Mouse (Mus musculus) liver, embryonic 16.5 days (tissue): ENCODE measurements around the gene Olfr1425. TPM values are rescaled to one million over a fixed set of nuclear protein-coding genes. Genes with fewer than 3 reads are reported as not detected.

Experiments used
- polyA plus RNA-seq: library from polyadenylated mRNA; unstranded; fragments of >200 nt; fragmentation: Nextera tagmentation; extraction: Ambion mirVana; gene quantifications from 2 replicates; pipeline ENCODE4 v1.2.1, GENCODE M21; 2015

Gene Olfr1425
- polyA plus RNA-seq, 1 experiment from 2014 or later: not detected

Other genes starting within 250 kb of the Olfr1425 start
- gene Olfr1417, start 238.5 kb downstream of the Olfr1425 start, polyA plus RNA-seq: not detected in 2 replicates
- gene Olfr1418, start 216.7 kb downstream of the Olfr1425 start, polyA plus RNA-seq: not detected in 2 replicates
- not detected in 2 replicates for gene Olfr1419, start 202.6 kb downstream of the Olfr1425 start, polyA plus RNA-seq
- not detected in 2 replicates for gene Olfr1420, start 191.2 kb downstream of the Olfr1425 start, polyA plus RNA-seq
- gene Patl1, start 165.3 kb downstream of the Olfr1425 start, polyA plus RNA-seq: 6.8 TPM in 2 replicates
- gene Osbp, start 111.8 kb downstream of the Olfr1425 start, polyA plus RNA-seq: 1.7 TPM in 2 replicates
- gene Olfr1423, start 36.4 kb downstream of the Olfr1425 start, polyA plus RNA-seq: 0.01 TPM in 1 of 2 replicates, not detected in the other
- gene Olfr1424, start 15.0 kb downstream of the Olfr1425 start, polyA plus RNA-seq: not detected in 2 replicates
- gene Olfr1426, start 14.3 kb upstream of the Olfr1425 start, polyA plus RNA-seq: not detected in 2 replicates
- gene Olfr1427, start 25.6 kb upstream of the Olfr1425 start, polyA plus RNA-seq: not detected in 2 replicates
- not detected in 2 replicates for gene Olfr1428, start 38.2 kb upstream of the Olfr1425 start, polyA plus RNA-seq
- gene Olfr76, start 45.5 kb upstream of the Olfr1425 start, polyA plus RNA-seq: not detected in 2 replicates
- not detected in 2 replicates for gene Olfr1555-ps1, start 92.4 kb upstream of the Olfr1425 start, polyA plus RNA-seq
- gene Olfr1431, start 122.9 kb upstream of the Olfr1425 start, polyA plus RNA-seq: not detected in 2 replicates
- gene Olfr1432, start 154.9 kb upstream of the Olfr1425 start, polyA plus RNA-seq: not detected in 2 replicates
- not detected in 2 replicates for gene Olfr262, start 163.9 kb upstream of the Olfr1425 start, polyA plus RNA-seq
- not detected in 2 replicates for gene Olfr235, start 183.3 kb upstream of the Olfr1425 start, polyA plus RNA-seq
- gene Olfr1434, start 202.1 kb upstream of the Olfr1425 start, polyA plus RNA-seq: not detected in 2 replicates
- gene Olfr1436, start 221.4 kb upstream of the Olfr1425 start, polyA plus RNA-seq: not detected in 2 replicates
- gene Olfr1437, start 247.4 kb upstream of the Olfr1425 start, polyA plus RNA-seq: not detected in 2 replicates